Mouse (Mus musculus): ENCODE measurements around the gene H3f3a.

H3f3a gene

DNA sequence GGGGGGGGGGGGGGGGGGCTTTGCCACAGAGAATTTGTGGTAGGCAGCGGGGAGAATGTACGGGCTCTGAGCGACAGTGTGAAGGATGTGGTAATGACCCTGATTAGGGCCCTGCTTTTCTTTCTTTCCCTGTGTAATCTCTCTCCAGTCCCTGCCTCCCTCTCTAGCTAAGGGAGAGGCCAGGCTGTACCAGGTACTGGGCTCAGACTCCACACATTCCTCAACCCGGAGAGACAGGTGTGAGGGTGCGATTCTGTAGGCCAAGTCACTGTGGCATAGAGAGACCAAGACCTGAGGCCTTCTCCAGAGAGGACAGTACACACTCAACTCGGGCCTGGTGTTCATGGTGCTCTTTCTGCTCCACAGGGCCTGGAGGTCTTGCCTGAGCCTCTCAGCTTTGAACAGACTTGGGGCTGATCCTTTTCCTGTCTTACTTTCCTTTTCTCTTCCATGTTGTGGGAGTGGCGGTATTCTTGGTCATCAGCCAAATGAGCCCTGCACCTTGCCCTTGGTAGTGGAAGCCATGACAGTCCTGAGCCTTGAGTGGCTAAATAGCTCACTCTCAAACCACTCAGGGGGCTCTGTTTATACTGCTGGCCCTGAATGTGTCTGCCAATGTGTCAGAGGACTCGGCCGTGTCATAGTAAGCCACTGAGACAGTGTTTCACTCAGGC is 30.7 kb downstream of the H3f3a start:
- DNase-seq (ENCODE audit: low spot score in 2 of 2), result no peak

DNA sequence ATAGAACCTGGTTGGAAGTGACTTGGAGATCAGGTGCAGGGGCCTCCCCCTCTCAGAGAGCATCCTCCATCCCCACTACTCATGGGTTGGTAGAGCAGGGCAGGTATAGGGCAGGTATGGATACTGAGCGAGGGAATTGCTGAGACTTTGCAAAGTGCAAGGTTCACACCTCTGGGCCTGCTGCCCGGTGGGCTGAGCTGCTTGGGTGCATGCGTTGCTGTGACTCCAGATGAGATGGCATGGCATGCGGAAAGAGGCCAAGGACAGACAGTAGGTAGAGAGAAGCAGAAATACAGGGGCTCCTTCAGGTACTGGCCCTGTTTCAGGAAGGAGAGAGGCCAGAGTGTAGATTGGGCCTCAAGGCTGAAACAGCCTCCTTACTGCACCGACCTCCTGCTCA is 32.5 kb downstream of the H3f3a start:
- no peak for DNase-seq (ENCODE audit: low spot score in 2 of 2)

DNA sequence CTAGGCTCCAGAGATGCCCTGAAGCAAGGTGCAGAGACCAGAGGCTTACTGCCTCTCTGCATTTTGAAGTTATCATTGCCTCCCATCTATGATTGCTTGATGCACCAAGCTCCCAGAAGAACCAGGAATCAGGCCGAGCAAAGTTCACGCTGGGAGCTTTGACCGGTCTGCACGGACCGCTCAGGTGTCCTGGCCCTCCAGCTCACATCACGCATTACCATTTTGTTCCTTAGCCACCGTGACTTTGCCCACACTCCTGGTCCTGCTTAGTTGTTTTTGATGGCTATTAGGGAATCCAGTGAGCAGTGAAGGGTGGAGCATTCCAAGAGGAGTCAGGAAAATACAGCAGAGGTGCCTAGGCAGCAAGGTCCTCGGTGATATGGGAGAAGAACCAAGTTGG is 33.5 kb downstream of the H3f3a start:
- no peak for DNase-seq (ENCODE audit: low spot score in 2 of 2)

DNA sequence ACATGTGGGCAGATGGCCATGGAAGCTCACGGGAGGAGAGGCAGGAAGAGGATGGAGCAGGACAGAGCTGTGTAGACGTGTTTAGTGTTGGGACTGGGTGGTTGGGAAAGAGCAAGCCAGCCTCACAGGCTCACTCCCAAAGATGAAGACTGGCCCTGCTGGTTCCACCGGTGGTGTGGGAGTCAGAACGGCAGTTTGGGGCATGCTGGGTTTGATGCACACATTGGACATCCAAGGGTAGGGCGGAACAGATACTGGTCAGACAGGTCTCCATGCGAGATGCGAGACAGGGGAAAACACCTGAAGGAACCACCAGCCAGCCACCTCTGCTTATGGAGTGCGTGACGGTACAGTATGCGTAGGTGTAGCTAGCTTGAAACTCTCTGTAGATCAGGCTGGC is 34.8 kb downstream of the H3f3a start:
- no peak for DNase-seq (ENCODE audit: low spot score in 2 of 2)

DNA sequence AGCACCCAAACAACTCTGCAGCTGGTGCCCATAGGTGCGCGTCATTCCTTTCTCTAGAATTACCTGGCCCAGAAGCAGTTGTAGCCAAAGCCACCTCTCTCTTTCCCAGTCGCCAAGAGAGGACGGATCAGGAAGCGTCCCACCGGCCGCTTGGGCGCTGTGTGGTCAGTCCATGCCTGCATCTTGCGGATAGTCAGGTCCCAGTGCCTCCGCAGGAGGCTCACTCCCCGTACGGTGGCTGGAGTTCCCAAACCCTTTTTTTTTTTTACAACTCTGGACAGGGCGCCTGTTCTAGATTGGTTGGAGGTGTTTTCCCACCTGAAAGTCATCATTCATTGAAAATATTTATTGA is 35.4 kb downstream of the H3f3a start:
- DNase-seq (ENCODE audit: low spot score in 2 of 2), result no peak

DNA sequence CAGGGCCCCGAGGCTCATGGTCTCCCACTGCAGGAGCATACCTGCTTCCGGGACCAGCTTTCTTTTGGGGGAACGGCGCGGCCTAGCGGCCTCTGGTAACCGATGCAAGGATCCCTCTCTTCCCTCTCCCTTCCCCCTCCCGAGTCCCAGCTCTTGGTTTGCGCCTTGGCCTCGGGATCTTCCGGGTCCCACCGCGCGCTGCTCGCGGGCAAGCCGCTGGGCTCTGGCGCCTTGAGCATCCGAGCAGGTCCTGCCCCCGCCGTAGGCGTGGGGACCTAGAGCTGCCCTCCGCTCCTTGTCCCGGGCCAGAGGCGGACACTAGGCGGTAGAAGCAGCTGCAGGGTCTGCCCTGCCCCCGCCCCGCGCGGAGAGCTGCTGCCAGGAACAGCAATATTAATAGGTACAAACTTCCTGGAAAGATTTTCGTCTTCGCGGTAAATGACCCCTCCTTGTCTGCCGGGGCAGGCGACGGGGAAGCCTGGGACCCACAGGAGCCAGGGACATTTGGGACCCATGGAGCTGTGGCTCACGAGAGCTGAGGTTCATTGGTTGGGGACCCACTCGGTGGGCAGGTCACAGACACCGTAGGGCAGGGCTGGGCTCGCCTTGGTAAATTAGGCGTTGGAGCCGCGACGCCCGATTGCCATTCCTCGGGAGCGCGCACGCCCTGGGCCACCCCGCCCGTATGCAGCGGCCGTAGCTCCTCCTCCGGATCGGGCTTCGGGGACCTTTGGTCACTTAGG is 35.9 kb downstream of the H3f3a start:
- DNase-seq (ENCODE audit: low spot score in 2 of 2), result peak; percentile 52 to 54

DNA sequence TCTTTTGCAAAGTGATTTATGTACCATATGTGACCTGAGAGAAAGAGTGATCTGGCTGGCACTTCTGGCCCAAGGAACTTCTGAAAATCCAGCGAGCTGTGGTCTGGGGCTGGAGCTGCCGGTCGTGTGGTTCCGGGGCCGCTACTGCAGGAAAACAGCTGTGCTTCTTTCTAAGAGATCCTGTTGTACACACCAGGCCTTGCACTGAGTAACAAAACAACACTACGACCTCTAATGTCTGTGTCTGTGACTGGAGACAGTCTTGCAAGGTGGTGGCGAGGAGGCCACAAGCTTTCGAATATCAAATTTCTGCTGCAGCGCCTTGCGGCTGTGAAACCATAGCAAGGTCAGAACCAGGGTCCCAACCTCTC is 36.5 kb downstream of the H3f3a start:
- DNase-seq (ENCODE audit: low spot score in 2 of 2), result no peak

DNA sequence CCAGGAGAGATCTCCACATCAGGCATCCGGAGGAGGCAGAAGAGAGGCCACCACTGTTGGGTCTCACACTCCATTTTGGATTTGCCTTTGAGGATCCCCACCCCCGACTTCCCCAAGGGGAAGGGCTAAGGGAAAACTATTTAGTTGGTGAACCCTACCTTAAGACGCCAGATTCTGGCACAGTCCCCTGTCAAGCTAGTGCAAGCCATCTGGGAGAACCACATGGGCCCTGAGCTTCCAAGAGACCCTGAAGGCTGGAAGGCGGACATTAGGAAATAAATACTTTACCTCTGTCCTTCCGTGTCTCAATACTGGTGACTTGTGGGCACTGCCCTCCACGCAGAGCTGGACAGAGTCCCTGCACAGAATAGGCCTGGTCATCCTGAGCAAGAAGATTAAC is 37.2 kb downstream of the H3f3a start:
- DNase-seq (ENCODE audit: low spot score in 2 of 2), result no peak

DNA sequence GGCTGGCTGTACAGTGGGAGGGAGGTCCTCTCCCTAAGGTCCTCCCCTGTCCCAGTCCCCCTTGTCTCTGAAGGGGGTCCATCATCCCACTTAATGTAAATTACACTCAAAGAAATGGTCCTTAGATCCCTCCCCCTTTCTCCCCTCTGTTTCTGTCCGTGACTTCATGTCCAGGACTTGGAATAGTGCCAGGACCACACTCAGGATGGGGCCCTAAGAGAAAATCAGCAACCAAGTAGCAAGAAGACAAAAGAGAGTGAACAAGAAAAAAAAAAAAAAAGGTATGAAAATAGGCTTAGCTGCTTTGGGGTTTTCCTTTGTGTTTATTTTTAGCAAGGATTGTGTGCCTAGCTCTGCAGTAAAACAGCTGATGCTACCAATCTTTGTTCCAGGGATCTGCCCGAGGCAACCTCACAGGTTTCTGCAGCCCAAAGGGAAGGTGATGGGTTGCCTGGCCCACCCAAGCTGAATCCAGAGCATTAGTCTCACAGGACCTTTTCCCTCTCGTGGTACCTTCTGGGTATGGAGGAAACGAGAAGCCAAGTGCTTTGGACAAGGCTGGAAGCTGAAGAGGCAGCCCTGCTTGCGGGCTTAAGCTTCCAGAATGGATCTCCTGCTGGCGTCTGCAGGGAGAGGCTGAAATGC is 37.8 kb downstream of the H3f3a start:
- DNase-seq (ENCODE audit: low spot score in 2 of 2), result no peak

DNA sequence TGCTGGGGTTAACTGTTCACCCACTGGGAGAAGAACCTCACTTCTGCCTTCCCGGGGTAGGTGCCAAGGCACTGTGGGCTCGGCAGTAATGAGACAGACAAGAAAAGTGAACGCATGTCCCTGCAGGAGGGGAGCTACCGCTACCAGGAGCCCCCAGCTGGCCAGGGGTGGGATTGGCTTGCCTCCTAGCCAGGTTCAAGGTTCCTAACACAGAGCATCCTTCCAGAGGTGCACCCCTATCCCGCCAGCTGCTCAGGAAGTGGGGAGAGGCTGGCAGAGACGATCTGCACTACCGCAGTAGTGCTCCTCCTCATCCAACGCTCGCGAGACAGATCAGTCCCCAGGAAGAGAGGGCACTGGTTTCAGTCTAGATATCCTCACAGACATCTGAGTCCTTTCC is 38.4 kb downstream of the H3f3a start:
- DNase-seq (ENCODE audit: low spot score in 2 of 2), result no peak

DNA sequence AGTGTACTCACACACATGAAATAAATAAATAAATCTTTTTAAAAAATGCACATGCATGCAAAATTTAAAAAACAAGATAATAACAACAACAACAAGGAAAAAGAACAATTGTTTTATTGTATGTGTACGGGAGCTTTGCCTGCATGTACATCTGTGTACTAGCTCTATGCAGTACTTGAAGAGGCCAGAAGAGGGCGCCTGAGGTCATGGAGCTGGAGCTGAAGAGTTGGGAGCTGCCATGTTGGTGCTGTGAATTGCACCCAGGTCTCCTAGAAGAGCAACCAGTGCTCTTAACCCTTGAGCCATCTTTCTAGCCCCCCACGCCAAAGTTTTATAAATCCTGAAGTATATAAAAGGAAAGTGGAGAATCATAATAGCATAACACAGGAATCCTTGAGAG is 39.1 kb downstream of the H3f3a start:
- peak; percentile 29 to 50 for DNase-seq (ENCODE audit: low spot score in 2 of 2)

DNA sequence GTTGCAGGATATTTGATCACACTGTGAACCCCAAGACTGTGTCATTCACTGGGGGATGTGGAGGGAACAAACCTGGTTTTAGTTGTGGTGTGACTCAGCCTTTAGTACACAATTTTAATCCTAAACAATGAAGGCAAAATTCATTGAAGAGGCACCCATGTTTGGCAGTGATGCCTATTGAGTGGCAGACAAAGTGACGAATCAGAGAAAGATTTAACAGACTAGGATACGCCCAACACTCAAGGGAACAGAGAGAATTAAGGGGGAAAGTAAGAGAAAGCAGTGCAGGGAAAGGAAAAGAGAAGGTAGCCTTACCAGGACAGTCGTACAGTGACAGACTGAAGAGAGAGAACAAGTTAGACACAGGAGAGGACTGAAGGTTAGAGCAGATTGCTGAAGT is 41.5 kb downstream of the H3f3a start:
- DNase-seq (ENCODE audit: low spot score in 2 of 2), result no peak

DNA sequence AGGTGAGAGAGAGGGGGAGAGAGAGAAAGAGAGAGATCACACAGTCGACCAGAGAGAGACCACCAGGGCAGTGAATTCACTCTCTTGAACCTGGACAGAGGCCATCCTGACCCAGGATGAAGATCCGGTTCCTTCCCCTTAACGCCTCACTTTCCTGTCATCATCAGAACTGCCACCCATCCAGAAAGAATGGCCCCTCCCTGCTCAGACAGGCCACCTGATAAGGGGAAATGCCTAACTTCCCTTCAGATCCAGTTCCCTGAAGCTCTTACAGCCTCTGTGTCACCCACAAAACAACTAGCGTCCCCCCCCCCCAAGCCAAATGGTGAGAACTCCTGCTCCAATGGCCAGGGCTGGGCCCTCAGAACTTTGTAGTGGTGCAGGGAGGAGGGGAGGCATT is 42.0 kb downstream of the H3f3a start:
- no peak for DNase-seq (ENCODE audit: low spot score in 2 of 2)

DNA sequence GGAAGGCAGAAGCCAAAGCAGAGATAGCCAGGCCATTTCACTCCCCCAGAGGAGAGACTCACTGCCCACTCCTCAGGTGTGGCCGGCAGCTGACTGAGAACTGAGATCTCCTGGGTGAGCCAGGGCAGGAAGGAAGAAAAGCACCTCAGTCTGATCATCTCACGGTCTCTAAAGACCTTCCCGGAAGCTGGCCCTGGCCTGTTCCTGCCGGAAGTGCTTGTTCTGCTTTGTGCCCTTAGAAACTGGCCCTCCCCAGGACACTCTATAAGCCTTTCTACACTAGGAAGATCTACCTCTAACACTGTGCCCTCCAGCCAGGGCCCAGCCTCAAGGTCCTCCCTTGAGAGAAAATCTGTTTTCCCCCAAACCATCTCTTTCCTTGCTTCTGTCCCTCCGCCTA is 42.4 kb downstream of the H3f3a start:
- DNase-seq (ENCODE audit: low spot score in 2 of 2), result peak in 1 of 2 experiments; percentile 44

DNA sequence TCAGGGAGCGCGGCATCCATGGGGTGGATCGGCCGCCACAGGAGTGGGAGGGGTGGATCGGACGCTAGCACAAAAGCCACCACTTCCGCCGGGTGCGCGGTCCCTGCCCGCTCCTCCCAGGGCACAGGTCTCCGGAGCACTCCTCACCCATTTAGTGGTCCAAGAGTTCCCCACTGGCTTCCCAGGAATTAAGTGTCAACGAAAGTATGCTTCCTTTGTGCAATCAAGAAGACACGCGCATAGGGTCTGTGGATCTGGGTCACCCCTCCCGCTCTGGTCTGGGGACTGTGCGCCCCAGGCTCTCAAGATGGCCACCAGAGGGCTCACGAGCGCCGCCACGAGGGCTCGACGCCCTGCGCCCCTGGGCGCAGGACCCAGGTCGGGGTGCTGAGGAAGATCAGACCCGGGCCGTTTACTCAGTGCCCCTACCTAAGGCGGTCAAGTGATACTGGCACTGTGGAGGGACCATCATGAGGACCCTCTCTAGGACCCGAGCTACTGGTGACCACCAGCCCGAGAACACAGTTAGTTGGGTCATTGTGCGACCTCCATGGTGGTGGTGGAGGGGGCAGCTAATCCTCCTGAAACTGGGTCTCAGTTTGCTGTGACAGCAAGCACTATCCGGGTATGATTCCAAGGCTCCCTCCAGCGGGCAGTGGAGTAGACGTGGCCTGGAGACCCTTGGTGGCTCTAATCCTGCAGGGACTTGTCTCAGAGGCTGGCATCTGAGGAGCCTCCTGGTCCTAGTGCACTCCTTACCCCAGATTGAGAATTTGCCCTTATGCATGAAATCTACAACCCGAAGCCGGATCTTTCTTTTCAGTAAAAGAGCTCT is 45.2 kb downstream of the H3f3a start:
- peak; percentile 68 to 77 for DNase-seq (ENCODE audit: low spot score in 2 of 2)

DNA sequence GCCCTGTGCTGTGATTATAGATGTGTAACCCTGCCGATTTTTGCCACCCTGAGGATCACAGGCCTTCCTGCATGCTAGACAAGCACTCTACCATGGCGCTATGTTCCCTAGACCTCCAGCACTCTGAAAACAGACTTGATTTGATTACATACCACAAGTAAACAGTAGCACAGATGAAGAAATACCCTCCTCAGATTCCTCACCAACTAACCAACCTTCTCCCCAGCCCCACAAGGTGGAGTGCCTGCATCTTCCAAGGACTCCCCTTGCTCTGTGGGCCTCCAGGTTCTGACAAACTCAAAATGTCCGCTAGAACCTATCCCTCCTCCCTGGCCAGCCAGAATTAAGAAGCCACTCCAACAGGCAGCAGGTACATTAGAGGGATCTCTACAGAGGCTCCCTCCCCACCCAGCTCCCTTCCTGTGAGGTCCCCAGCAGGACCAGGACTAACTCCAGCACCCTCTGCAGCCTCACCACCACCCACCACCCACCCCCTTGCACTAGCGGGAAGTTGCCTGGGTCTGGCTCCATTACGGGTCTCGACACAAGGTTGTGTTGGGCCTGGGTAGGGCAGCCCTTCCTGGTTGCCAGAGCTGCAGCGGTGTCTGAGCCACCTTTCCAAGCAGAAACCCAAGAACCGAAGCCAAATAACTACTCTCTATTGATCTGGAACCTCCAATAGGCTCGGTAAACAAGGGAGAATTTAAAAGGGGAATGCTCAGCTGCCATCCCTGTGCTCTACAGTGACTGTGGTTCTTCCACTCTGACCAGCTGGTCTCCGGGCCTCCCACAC is 46.0 kb downstream of the H3f3a start:
- DNase-seq (ENCODE audit: low spot score in 2 of 2), result peak in 1 of 2 experiments; percentile 18

DNA sequence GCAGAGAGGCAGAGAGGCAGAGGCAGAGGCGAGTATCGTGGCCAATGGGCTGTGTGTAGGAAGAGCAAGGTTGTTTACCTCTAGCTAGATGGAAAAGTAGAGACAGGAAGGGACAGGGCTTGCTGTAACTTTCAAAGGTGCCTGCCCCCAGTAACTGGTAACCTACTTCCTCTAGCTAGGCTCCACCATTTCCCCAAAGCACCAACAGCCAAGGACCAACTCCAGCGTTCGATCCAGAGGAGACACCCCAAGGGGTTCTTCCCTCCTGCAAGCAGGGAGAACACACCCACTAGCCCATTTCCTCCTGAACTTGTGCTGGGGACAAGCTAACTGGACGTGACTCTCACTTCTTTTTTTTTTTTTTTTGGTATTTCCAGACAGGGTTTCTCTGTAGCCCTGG is 47.2 kb downstream of the H3f3a start:
- DNase-seq (ENCODE audit: low spot score in 2 of 2), result peak in 1 of 2 experiments; percentile 22

DNA sequence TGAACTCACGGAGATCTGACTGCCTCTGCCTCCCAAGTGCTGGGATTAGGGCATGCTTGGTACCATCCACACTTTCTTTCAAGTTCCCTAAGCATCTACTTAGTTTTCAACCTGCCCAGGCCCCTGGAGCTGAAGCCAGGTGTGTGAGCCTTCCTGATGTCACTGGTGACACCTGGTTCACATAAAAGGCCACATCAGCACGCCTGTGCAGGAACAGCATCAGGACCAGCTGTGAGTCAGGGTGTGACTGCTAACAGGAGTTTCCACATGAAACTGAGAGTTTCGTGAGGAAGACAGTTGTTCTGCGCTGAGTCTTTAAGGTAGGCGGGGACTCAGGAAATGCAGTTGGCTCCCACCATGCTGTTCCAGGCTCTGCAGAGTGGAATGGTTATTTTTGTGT is 48.4 kb downstream of the H3f3a start:
- DNase-seq (ENCODE audit: low spot score in 2 of 2), result no peak

DNA sequence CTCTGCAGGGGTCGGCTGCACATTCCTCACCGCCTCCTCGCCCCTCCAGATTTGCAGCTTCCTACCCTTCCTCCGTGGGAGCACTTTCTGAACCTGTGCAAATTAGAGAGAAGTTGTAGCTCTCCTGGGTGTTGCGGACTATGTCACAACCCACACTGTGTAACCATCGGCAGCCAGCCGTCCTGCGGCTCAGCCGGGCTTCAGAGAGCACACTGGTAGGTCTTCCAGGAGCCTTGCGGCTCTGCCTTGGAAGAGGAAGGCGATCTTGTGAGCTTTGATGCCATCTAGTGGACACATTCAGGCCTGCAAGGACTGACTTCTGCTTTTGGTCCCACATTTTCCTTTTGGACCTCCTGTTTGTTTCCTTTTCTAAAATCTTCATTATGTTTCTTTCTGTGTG is 49.9 kb downstream of the H3f3a start:
- DNase-seq (ENCODE audit: low spot score in 2 of 2), result peak; percentile 61 to 77

DNA sequence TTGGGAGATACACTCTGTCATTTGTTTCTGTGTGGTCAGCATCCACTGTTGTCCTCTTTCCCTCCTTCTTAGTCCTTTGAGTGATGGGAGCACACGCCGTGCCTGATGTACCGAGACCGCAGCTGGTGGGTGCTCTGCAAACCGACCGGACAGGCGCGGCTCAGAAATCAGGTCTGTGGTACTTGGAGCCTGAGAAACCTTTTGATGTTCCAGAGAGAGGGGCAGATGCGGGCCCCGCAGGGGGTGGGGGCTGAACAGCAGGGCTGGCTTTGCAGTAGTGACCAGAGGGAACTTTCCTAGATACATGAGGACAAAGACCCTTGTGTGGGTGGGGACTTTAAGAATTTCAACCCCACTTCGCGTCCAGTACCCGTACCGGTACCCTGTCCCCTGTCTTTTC is 50.4 kb downstream of the H3f3a start:
- DNase-seq (ENCODE audit: low spot score in 2 of 2), result no peak

DNA sequence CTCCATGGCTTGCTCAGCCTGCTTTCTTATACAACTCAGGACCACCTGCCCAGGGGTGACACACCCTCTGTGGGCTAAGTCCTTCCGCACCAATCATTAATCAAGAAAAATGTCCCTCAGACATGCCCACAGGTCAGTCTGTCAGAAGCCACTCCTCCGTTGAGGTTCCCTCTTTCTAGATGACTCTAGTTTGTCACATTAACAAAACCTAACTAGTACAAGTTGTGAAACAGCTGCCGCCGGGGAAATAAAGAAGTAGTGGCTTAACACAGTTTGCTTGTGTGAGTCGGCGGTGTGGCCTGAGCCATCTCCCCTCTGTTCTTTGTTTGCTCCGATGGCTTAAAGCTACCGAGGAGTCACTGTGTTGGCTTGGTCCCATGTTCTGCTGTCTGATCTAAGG is 51.1 kb downstream of the H3f3a start:
- DNase-seq (ENCODE audit: low spot score in 2 of 2), result no peak

DNA sequence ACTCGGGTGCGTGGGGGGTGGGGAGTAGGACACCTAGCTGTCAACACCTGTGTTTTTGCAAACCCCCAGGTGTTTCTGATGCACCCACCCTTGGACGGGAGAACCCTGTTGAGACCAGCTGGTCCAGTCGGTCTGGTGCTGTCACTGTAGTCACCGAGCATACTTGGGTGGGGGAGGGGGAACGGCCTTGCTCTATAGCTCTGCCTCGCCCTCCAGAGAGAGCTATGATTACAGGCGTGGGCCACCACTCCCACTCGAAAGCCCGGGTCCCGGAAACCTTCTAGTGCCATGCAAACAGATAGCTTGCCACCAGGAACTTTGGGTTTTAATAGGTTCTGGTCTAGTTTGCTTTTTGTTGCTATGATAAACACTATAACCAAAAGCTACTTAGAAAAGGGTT is 51.6 kb downstream of the H3f3a start:
- no peak for DNase-seq (ENCODE audit: low spot score in 2 of 2)
